Mouse (Mus musculus): ENCODE data around the gene Myh2. TPM values are rescaled to one million over a fixed set of nuclear protein-coding genes. Genes with fewer than 3 reads are reported as not detected.

Myh2 gene
- polyA plus RNA-seq, 1 experiment from 2014 or later, result 0.07 TPM

GRCm38 (mm10) chr11:67229166-67229565, 58.3 kb downstream of the Myh2 start:
- 78% methylated on average over 5 of the region's 5 CpGs for WGBS
- ATAC-seq, result no peak
- H3K9ac ChIP-seq (ENCODE audit: low read depth, low read length), result no peak overlapping the region

GRCm38 (mm10) chr11:67229946-67230345, 59.1 kb downstream of the Myh2 start:
- Histone ChIP-seq H3K27me3 (replicated peaks; ENCODE audit: control insufficient read depth, insufficient read depth, low read length) (no peaks in the 10 kb centered on the region), H3K27ac (ENCODE audit: low read depth, low read length) (no peak overlapping the region), H3K9ac (ENCODE audit: low read depth, low read length) (no peak overlapping the region), H3K4me1 (replicated peaks; ENCODE audit: control insufficient read depth, insufficient read depth, low read length) (no peaks in the 10 kb centered on the region), H3K4me2 (replicated peaks; ENCODE audit: low read depth) (no peak overlapping the region), H3K4me3 (ENCODE audit: low read depth, low read length) (no peak overlapping the region), H3K36me3 (ENCODE audit: control insufficient read depth, insufficient read depth) (no peaks in the 10 kb centered on the region), H3K9me3 (ENCODE audit: control insufficient read depth) (no peaks in the 10 kb centered on the region)
- no peak for TF ChIP-seq CTCF (IDR thresholded peaks at IDR 0.05; ENCODE audit: low read depth)
- WGBS, result 74% methylated on average over 2 of the region's 2 CpGs
- ATAC-seq, result no peak

More at GRCm38 (mm10) chr11:67229166-67229565, 58.3 kb downstream of the Myh2 start:
- H3K27ac ChIP-seq (ENCODE audit: low read depth, low read length), result no peak overlapping the region
- H3K36me3 ChIP-seq (ENCODE audit: control insufficient read depth, insufficient read depth), result no peaks in the 10 kb centered on the region
- no peak overlapping the region for H3K4me3 ChIP-seq (ENCODE audit: low read depth, low read length)
- H3K4me2 ChIP-seq (replicated peaks; ENCODE audit: low read depth), result no peak overlapping the region
- TF ChIP-seq CTCF (IDR thresholded peaks at IDR 0.05; ENCODE audit: low read depth), result no peak
- no peaks in the 10 kb centered on the region for H3K4me1 ChIP-seq (replicated peaks; ENCODE audit: control insufficient read depth, insufficient read depth, low read length)
- H3K27me3 ChIP-seq (replicated peaks; ENCODE audit: control insufficient read depth, insufficient read depth, low read length), result no peaks in the 10 kb centered on the region
- H3K9me3 ChIP-seq (ENCODE audit: control insufficient read depth), result no peaks in the 10 kb centered on the region

- no peak overlapping the region for H3K4me3 ChIP-seq (ENCODE audit: low read depth, low read length)
- WGBS, result 57% methylated on average over 5 of the region's 5 CpGs
- no peaks in the 10 kb centered on the region for H3K4me1 ChIP-seq (replicated peaks; ENCODE audit: control insufficient read depth, insufficient read depth, low read length)
- no peaks in the 10 kb centered on the region for H3K9me3 ChIP-seq (ENCODE audit: control insufficient read depth)
- no peaks in the 10 kb centered on the region for H3K27me3 ChIP-seq (replicated peaks; ENCODE audit: control insufficient read depth, insufficient read depth, low read length)
- peak; percentile 63 for TF ChIP-seq CTCF (IDR thresholded peaks at IDR 0.05; ENCODE audit: low read depth)
- no peaks in the 10 kb centered on the region for H3K36me3 ChIP-seq (ENCODE audit: control insufficient read depth, insufficient read depth)
- no peak overlapping the region for H3K9ac ChIP-seq (ENCODE audit: low read depth, low read length)
- no peak overlapping the region for H3K27ac ChIP-seq (ENCODE audit: low read depth, low read length)
- ATAC-seq, result no peak
- H3K4me2 ChIP-seq (replicated peaks; ENCODE audit: low read depth), result no peak overlapping the region
Measured at GRCm38 (mm10) chr11:67235639-67236358, 65.0 kb downstream of the Myh2 start.

- no peak overlapping the region for H3K27ac ChIP-seq (ENCODE audit: low read depth, low read length)
- WGBS, result 86% methylated on average over 9 of the region's 9 CpGs
- no peaks in the 10 kb centered on the region for H3K27me3 ChIP-seq (replicated peaks; ENCODE audit: control insufficient read depth, insufficient read depth, low read length)
- H3K4me1 ChIP-seq (replicated peaks; ENCODE audit: control insufficient read depth, insufficient read depth, low read length), result no peaks in the 10 kb centered on the region
- TF ChIP-seq CTCF (IDR thresholded peaks at IDR 0.05; ENCODE audit: low read depth), result no peak
- no peaks in the 10 kb centered on the region for H3K36me3 ChIP-seq (ENCODE audit: control insufficient read depth, insufficient read depth)
- H3K9me3 ChIP-seq (ENCODE audit: control insufficient read depth), result no peaks in the 10 kb centered on the region
- H3K9ac ChIP-seq (ENCODE audit: low read depth, low read length), result no peak overlapping the region
- H3K4me3 ChIP-seq (ENCODE audit: low read depth, low read length), result no peak overlapping the region
- ATAC-seq, result no peak
- H3K4me2 ChIP-seq (replicated peaks; ENCODE audit: low read depth), result no peak overlapping the region
Measured at GRCm38 (mm10) chr11:67236799-67237198, 66.0 kb downstream of the Myh2 start.

GRCm38 (mm10) chr11:67237481-67238079, 66.8 kb downstream of the Myh2 start, which contains the start of gene Myh4:
Myh4 (plus strand) TSS chr11:67238029.
- Histone ChIP-seq H3K36me3 (ENCODE audit: control insufficient read depth, insufficient read depth) (no peaks in the 10 kb centered on the region), H3K9me3 (ENCODE audit: control insufficient read depth) (no peaks in the 10 kb centered on the region), H3K4me2 (replicated peaks; ENCODE audit: low read depth) (no peak within 1 kb of the TSS), H3K4me3 (ENCODE audit: low read depth, low read length) (no peak within 1 kb of the TSS), H3K27me3 (replicated peaks; ENCODE audit: control insufficient read depth, insufficient read depth, low read length) (no peaks in the 10 kb centered on the region), H3K9ac (ENCODE audit: low read depth, low read length) (no peak within 1 kb of the TSS), H3K4me1 (replicated peaks; ENCODE audit: control insufficient read depth, insufficient read depth, low read length) (no peaks in the 10 kb centered on the region), H3K27ac (ENCODE audit: low read depth, low read length) (no peak within 1 kb of the TSS)
- no peak for TF ChIP-seq CTCF (IDR thresholded peaks at IDR 0.05; ENCODE audit: low read depth)
- ATAC-seq, result no peak
- WGBS, result 81% methylated on average over 5 of the region's 5 CpGs

- 85% methylated on average over 6 of the region's 6 CpGs for WGBS
- no peak overlapping the region for H3K9ac ChIP-seq (ENCODE audit: low read depth, low read length)
- ATAC-seq, result no peak
- no peak overlapping the region for H3K4me2 ChIP-seq (replicated peaks; ENCODE audit: low read depth)
- H3K27me3 ChIP-seq (replicated peaks; ENCODE audit: control insufficient read depth, insufficient read depth, low read length), result no peaks in the 10 kb centered on the region
- no peak for TF ChIP-seq CTCF (IDR thresholded peaks at IDR 0.05; ENCODE audit: low read depth)
- H3K9me3 ChIP-seq (ENCODE audit: control insufficient read depth), result no peaks in the 10 kb centered on the region
- no peak overlapping the region for H3K4me3 ChIP-seq (ENCODE audit: low read depth, low read length)
- H3K4me1 ChIP-seq (replicated peaks; ENCODE audit: control insufficient read depth, insufficient read depth, low read length), result no peaks in the 10 kb centered on the region
- no peak overlapping the region for H3K27ac ChIP-seq (ENCODE audit: low read depth, low read length)
- no peaks in the 10 kb centered on the region for H3K36me3 ChIP-seq (ENCODE audit: control insufficient read depth, insufficient read depth)
Measured at GRCm38 (mm10) chr11:67241051-67241450, 70.2 kb downstream of the Myh2 start.

Other genes starting within 250 kb of the Myh2 start
- 10.5 and 11.2 TPM in 2 replicates for gene Tmem238l, start 214.4 kb upstream of the Myh2 start, polyA plus RNA-seq (2015; fragmentation: Nextera tagmentation; extraction: Ambion mirVana)
- 7.0 and 9.3 TPM in 2 replicates for gene Tmem220, start 145.9 kb upstream of the Myh2 start, polyA plus RNA-seq (2015; fragmentation: Nextera tagmentation; extraction: Ambion mirVana)
- 26.5 and 26.6 TPM in 2 replicates for gene Adprm, start 118.4 kb upstream of the Myh2 start, polyA plus RNA-seq (2015; fragmentation: Nextera tagmentation; extraction: Ambion mirVana)
- 13.4 and 14.0 TPM in 2 replicates for gene Sco1, start 118.4 kb upstream of the Myh2 start, polyA plus RNA-seq (2015; fragmentation: Nextera tagmentation; extraction: Ambion mirVana)
- gene Myh3, start 92.7 kb upstream of the Myh2 start, polyA plus RNA-seq (2015; fragmentation: Nextera tagmentation; extraction: Ambion mirVana), result 0.10 and 0.14 TPM in 2 replicates
- gene Myh1, start 29.0 kb downstream of the Myh2 start, polyA plus RNA-seq (2015; fragmentation: Nextera tagmentation; extraction: Ambion mirVana), result 0.03 TPM in 1 of 2 replicates, not detected in the other
- gene Myh4, start 67.0 kb downstream of the Myh2 start, polyA plus RNA-seq (2015; fragmentation: Nextera tagmentation; extraction: Ambion mirVana), result not detected in 2 replicates
- gene Myh8, start 106.1 kb downstream of the Myh2 start, polyA plus RNA-seq (2015; fragmentation: Nextera tagmentation; extraction: Ambion mirVana), result 0.04 and 0.07 TPM in 2 replicates
- not detected in 2 replicates for gene Myh13, start 150.6 kb downstream of the Myh2 start, polyA plus RNA-seq (2015; fragmentation: Nextera tagmentation; extraction: Ambion mirVana)